In the genomic region with DNA sequence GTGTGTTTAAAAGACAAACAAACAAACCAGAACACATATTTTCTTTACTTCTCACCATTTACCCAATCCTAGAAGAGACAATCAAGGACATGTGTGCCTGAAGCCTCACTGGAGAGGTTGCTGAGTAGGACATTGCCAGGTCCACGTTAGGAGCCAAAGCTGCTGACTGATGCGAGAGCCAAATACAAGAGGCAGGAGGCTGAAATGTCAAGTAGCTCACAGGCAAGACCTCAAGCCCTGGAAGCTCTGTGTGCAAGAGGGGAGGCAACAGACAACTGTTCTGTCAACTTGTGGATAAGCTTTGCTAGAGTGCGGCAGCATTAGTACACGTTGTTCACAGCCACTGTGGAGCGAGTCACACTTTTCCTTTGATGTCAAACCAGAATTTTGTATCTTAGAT, we compare ENCODE assay signal across 21 mouse cellular contexts.
DNase-seq lines count a peak whose midpoint lies in the region; ATAC-seq and TF ChIP-seq lines count a peak whose summit lies in the region.
"Had no signal": no experiment of that assay in that cellular context is flagged by ENCODE, and none has a peak within 500 bp of the region (broad histone marks: within the 10 kb centered on the region; RNA-seq: fewer than 3 reads in every experiment).

No protein-coding gene starts in this region.

- no peaks in the 10 kb centered on the region for H3K27me3 ChIP-seq in heart, adult 2 months (ENCODE audit: control insufficient read depth, insufficient read depth, low read length)
- no peaks in the 10 kb centered on the region for H3K27me3 ChIP-seq in heart, embryonic 10.5 days (ENCODE audit: insufficient read depth, poor library complexity, severe bottlenecking)
- H3K27me3 ChIP-seq: heart, embryonic 13.5 days; kidney, embryonic 15.5 days; limb, embryonic 12.5 days; neural tube, embryonic 15.5 days had no signal

- TF ChIP-seq POLR2A in heart, adult 2 months (IDR thresholded peaks at IDR 0.05; ENCODE audit: insufficient read depth, low read depth, low read length): no peak

- intact Hi-C loops in heart, adult 2 months (cut with DNase I): no loop called here
- intact Hi-C loops in heart, postnatal 14 days (cut with DNase I): no loop called here

- peak; percentile 23 to 33 for DNase-seq in cerebellum, postnatal 10 days
- DNase-seq in heart, adult 2 months: peak in 1 of 2 experiments; percentile 77
- DNase-seq in heart, embryonic 10.5 days (ENCODE audit: low spot score): no peak
- DNase-seq in gastrocnemius, postnatal 25 days: peak; percentile 61
- peak; percentile 50 to 58 for DNase-seq in heart, postnatal 14 days
- DNase-seq in layer of hippocampus, postnatal 10 days (ENCODE audit: low spot score in 2 of 2): no peak
- no peak for DNase-seq in thymus, postnatal 4 days
- DNase-seq: adrenal gland, postnatal 25 days; cerebellum, adult 9-11 months; kidney, postnatal 36 days; liver, postnatal 0 days had no signal

- H3K27ac ChIP-seq in heart, adult 2 months: peak overlapping the region; percentile 62
- H3K27ac ChIP-seq in heart, embryonic 10.5 days: no peak overlapping the region
- H3K27ac ChIP-seq: forebrain, embryonic 10.5 days; heart, embryonic 13.5 days; hindbrain, postnatal 0 days; kidney, embryonic 15.5 days; limb, embryonic 12.5 days; macrophage; neural tube, embryonic 15.5 days had no signal

- no peak overlapping the region for H3K4me3 ChIP-seq in heart, adult 2 months
- H3K4me3 ChIP-seq in heart, embryonic 10.5 days: no peak overlapping the region
- H3K4me3 ChIP-seq: forebrain, embryonic 10.5 days; heart, embryonic 13.5 days; kidney, embryonic 15.5 days; limb, embryonic 12.5 days; neural tube, embryonic 15.5 days had no signal

- 52% methylated on average over 5 of the region's 5 CpGs for WGBS in heart, adult 2 months
- 68% methylated on average over 5 of the region's 5 CpGs for WGBS in heart, embryonic 10.5 days

- H3K4me1 ChIP-seq in heart, adult 2 months (ENCODE audit: control insufficient read depth, insufficient read depth, low read length): peaks cover 2% of the 10 kb centered on the region
- peaks cover 6% of the 10 kb centered on the region for H3K4me1 ChIP-seq in heart, embryonic 10.5 days
- H3K4me1 ChIP-seq: limb, embryonic 12.5 days; neural tube, embryonic 15.5 days had no signal

- no peaks in the 10 kb centered on the region for H3K79me2 ChIP-seq in heart, adult 2 months (replicated peaks; ENCODE audit: control insufficient read depth, insufficient read depth, low read length)

- TF ChIP-seq CTCF in heart, adult 2 months (IDR thresholded peaks at IDR 0.05): no peak

- no peaks in the 10 kb centered on the region for H3K9me3 ChIP-seq in heart, embryonic 10.5 days
- H3K9me3 ChIP-seq: forebrain, embryonic 10.5 days; heart, embryonic 13.5 days; kidney, embryonic 15.5 days; limb, embryonic 12.5 days; neural tube, embryonic 15.5 days had no signal

- H3K9ac ChIP-seq in heart, adult 2 months (ENCODE audit: low read depth, low read length): no peak overlapping the region
- H3K9ac ChIP-seq: heart, embryonic 13.5 days; kidney, embryonic 15.5 days; limb, embryonic 12.5 days; liver, postnatal 0 days; neural tube, embryonic 15.5 days had no signal

- no peak for ATAC-seq in cerebellum, adult (ENCODE audit: insufficient number of reproducible peaks, low FRiP score, low TSS enrichment)
- ATAC-seq: forebrain, embryonic 16.5 days; hindbrain, postnatal 0 days; intestine, postnatal 0 days; liver, postnatal 0 days had no signal

- TF ChIP-seq EP300 in heart, adult 2 months (IDR thresholded peaks at IDR 0.05; ENCODE audit: insufficient read depth, low read depth, low read length): peak; percentile 90

- H3K36me3 ChIP-seq in heart, adult 2 months (ENCODE audit: control insufficient read depth, insufficient read depth, low read length): peaks cover 10% of the 10 kb centered on the region
- H3K36me3 ChIP-seq in heart, embryonic 10.5 days: no peaks in the 10 kb centered on the region
- H3K36me3 ChIP-seq: forebrain, embryonic 10.5 days; heart, embryonic 13.5 days; kidney, embryonic 15.5 days; limb, embryonic 12.5 days; neural tube, embryonic 15.5 days had no signal

Comparison
In these comparisons a context has a peak if more than half of its experiments do, and no peak if none do; other contexts are left out.
1. DNase-seq: peak in cerebellum, postnatal 10 days (2 of 2), gastrocnemius, postnatal 25 days (single experiment) and heart, postnatal 14 days (2 of 2); none in heart, embryonic 10.5 days (single experiment), layer of hippocampus, postnatal 10 days (0 of 2) and thymus, postnatal 4 days (single experiment).